Mouse (Mus musculus) brain, embryonic 14.5 days (tissue): ENCODE data around the gene Usp37.

Experiments
- CTCF ChIP-seq: fragments of 200-500 bp; IDR thresholded peaks from 2 replicates; pipeline ENCODE4 v1.5.1; 2012; ENCODE audit warnings: inconsistent platforms, mild to moderate bottlenecking, moderate library complexity, borderline replicate concordance; ENCODE audit not compliant: insufficient read depth, insufficient read length; ENCODE audit errors: extremely low read depth
- POLR2A ChIP-seq: fragments of 200-500 bp; IDR thresholded peaks from 2 replicates; pipeline ENCODE4 v1.6.1; 2012; ENCODE audit warnings: mild to moderate bottlenecking, inconsistent platforms, borderline replicate concordance; ENCODE audit not compliant: poor library complexity, insufficient read depth, insufficient read length, severe bottlenecking; ENCODE audit errors: extremely low read depth

DNA sequence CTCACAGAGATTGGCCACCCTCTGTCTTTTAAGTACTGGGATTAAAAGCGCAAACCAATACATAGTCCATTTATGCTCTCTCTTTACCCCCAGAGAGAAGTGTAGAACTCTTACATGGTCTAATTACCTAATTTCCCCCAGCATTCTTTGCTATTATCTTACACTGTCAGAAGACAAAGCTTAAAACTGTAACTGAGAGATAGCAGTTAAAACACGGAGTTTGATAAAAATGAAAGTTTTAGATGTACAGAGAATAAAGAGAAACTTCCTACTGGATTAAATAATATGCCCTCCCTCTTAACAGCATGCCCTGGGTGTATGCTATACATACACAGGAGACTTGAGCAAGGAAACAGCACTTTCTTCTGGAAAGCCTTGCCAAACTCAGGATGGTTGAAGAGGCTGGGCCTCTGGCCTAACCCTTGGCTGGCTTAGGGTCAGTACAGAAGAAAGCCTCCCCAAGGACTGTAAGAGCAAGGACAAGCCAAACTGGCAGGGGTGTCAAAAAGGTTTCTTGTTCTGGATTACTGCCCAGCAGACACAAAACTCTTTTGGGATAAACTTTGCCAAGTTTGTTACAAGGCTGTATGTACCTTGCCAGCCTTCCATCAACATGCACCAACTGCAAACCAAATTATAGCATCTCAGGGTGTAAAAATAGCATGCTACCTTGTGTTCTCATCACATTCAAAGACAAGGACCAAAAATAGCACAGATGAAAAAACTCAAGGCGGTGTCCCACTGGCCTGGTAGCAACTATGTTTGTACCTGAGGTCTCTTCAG lies 40.7 kb upstream of the Usp37 start:
- no peak for TF ChIP-seq CTCF
- no peak for TF ChIP-seq POLR2A
